Mouse (Mus musculus) hindbrain, postnatal 0 days (tissue): ENCODE data around the gene Gm20388. TPM values are rescaled to one million over a fixed set of nuclear protein-coding genes. Genes with fewer than 3 reads are reported as not detected.
A peak's percentile ranks its signal among the peaks of the same experiment; 100 is the strongest.

Experiments
- ATAC-seq: fragments of 200-750 bp; cut with Nextera tagmentation; 2 replicates; pipeline ENCODE4 v1.8.0; 2017; ENCODE audit warnings: mild to moderate bottlenecking, moderate TSS enrichment, moderate library complexity
- DNase-seq: peaks from one replicate; pipeline ENCODE4 v3.0.0-alpha.2; 2015; ENCODE audit warnings: low spot score
- H3K27ac ChIP-seq: fragments of 300-500 bp; sonication (generic); 2 replicates; pipeline ENCODE4 v1.5.1; 2014; ENCODE audit warnings: mild to moderate bottlenecking
- H3K27me3 ChIP-seq: fragments of 300-500 bp; sonication (generic); 2 replicates; pipeline ENCODE4 v1.6.1; 2014; ENCODE audit warnings: low read length, mixed read lengths; ENCODE audit not compliant: insufficient read depth
- H3K36me3 ChIP-seq: fragments of 300-500 bp; sonication (generic); 2 replicates; pipeline ENCODE4 v1.6.1; 2014; ENCODE audit warnings: low read length, mixed read lengths; ENCODE audit not compliant: insufficient read depth
- H3K4me1 ChIP-seq: fragments of 300-500 bp; sonication (generic); 2 replicates; pipeline ENCODE4 v1.6.1; 2014; ENCODE audit warnings: antibody characterized with exemption, low read length, mixed read lengths; ENCODE audit not compliant: insufficient read depth
- H3K4me2 ChIP-seq: fragments of 300-500 bp; sonication (generic); 2 replicates; pipeline ENCODE4 v1.6.1; 2014; ENCODE audit warnings: low read depth, mild to moderate bottlenecking, low read length, moderate library complexity, mixed read lengths
- H3K4me3 ChIP-seq: fragments of 300-500 bp; sonication (generic); 2 replicates; pipeline ENCODE4 v1.5.1; 2014; ENCODE audit warnings: low read length
- H3K9ac ChIP-seq: fragments of 300-500 bp; sonication (generic); replicated peaks from 2 replicates; pipeline ENCODE4 v1.6.1; 2014; ENCODE audit warnings: mild to moderate bottlenecking, low read length, moderate library complexity, mixed read lengths
- H3K9me3 ChIP-seq: fragments of 300-500 bp; sonication (generic); 2 replicates; pipeline ENCODE4 v1.6.1; 2016; ENCODE audit warnings: low read length, mixed read lengths
- CTCF ChIP-seq: IDR thresholded peaks from 2 replicates; pipeline ENCODE4 v1.5.1; 2016; ENCODE audit warnings: antibody characterized with exemption, control low read depth, low read depth
- WGBS: fragments of 180-500 bp; shearing (Covaris S2); extraction: QIAGEN DNeasy Blood & Tissue Kit; methylation state at CpG from one replicate; pipeline ENCODE4 v1.1.7; 2014; 5-methylcytosine and 5-hydroxymethylcytosine counted together
- polyA plus RNA-seq: library from polyadenylated mRNA; unstranded; fragments of >200 nt; fragmentation: Nextera tagmentation; extraction: Ambion mirVana; gene quantifications from 2 replicates; pipeline ENCODE4 v1.2.1, GENCODE M21; 2015
- total RNA-seq: library from RNA; depleted of rRNA; stranded (reverse); fragments of >200 nt; gene quantifications from 2 replicates; pipeline ENCODE4 v1.2.3, GENCODE M21; 2014

Gm20388 gene
- total and polyA plus RNA-seq, 2 experiments from 2014 or later, result 71.3 TPM; not detected in 1

DNA sequence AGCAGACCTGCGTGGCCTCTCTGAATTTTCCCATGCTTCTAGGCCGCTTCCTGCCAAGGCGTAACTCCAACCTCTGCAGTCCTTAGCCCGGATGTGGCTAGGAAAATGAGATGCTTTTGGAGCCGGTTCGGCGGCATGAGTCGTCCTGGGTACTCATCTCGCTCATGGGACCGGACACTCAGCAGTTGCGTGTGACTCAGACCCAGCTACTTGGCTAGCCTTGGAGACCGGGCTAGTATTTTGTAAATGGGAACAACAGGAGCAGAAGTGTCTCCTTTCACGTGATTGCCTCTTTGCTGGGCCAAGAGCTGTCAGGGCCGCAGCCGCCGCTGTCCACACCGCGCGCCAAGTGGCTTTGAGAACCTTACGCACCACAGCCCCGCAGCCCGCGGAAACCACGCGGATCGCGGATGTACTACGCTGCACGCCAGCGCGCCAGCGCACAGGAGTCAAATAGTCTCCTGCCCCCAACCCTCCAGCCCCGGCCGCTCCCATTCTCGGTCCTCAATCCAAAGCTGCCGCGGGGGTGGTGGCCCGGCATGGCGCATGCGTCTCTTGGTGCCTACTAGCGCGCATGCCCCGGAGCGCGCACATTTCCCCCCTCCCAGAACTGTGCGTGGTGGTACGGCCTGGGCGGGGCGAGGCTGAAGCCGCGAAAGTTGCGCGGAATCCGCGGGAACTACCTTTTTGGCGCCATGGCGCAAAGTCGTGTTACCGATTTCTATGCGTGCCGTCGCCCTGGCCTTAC is 2656.9 kb downstream of the Gm20388 start, which contains the start of gene Cdt1:
Gene Cdt1, plus strand, starts transcription at position 655 of the 748 bp plus-strand sequence.
- H3K36me3 ChIP-seq, result no peaks in the 10 kb centered on the region
- peak within 1 kb of the TSS; percentile 75 for H3K9ac ChIP-seq
- H3K4me1 ChIP-seq, result peaks cover 4% of the 10 kb centered on the region; the same call in 1 of the 2 replicates
- no peaks in the 10 kb centered on the region for H3K9me3 ChIP-seq
- no peaks in the 10 kb centered on the region for H3K27me3 ChIP-seq
- peak; percentile 98 for DNase-seq
- no peak for TF ChIP-seq CTCF
- H3K4me3 ChIP-seq, result peak within 1 kb of the TSS; percentile 78
- peak within 1 kb of the TSS; percentile 94 for H3K4me2 ChIP-seq
- WGBS, result under 1% methylated on average over 62 of the region's 62 CpGs
- peak; percentile 96 for ATAC-seq
- peak within 1 kb of the TSS; percentile 90 for H3K27ac ChIP-seq

DNA sequence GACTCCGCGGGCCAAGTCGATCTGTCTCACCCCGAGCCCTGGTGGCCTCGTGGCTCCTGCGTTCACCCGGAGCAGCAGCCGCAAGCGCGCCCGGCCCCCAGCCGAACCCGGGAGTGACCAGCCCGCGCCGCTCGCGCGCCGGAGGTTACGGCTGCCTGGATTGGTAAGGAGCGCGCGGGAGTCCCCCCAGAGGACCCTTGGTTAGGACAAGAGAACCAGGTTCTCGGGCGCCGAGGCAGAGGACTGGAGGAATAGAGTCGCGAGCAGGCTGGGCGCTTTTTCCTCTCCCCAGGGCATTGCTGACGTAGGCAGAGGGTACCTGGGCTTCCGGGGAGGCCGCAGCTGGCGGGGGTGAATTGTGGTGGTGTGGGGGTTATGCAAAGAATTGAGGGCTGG is 2657.5 kb downstream of the Gm20388 start:
- DNase-seq (no peak), ATAC-seq (no peak; the same call in 1 of the 2 replicates)
- Histone ChIP-seq H3K9ac (peak overlapping the region; percentile 75), H3K27me3 (no peaks in the 10 kb centered on the region), H3K9me3 (no peaks in the 10 kb centered on the region), H3K4me1 (peaks cover 4% of the 10 kb centered on the region; the same call in 1 of the 2 replicates), H3K27ac (peak overlapping the region; percentile 90), H3K4me2 (peak overlapping the region; percentile 94), H3K36me3 (no peaks in the 10 kb centered on the region), H3K4me3 (peak overlapping the region; percentile 78)
- no peak for TF ChIP-seq CTCF
- WGBS, result 0% methylated on average over 34 of the region's 34 CpGs

DNA sequence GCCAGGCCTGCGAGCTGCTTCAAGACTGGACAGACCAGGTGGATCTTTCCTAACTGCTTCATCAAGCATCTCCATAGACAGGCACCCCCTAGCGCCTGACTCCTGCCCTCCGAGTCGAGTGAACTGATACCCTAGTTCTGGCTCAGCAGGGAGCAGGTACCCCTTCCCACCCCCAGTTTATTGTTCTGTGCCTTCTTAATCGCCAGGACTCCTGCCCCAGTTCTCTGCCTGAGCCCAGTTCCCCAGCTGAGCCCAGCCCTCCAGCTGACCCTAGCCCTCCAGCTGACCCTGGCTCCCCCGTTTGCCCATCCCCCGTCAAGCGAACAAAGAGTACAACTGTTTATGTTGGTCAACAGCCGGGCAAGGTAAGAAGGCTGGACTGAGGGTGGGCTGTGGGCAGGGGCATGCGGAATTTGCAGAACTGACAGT is 2658.3 kb downstream of the Gm20388 start:
- H3K4me3 ChIP-seq, result peak overlapping the region; percentile 78
- no peaks in the 10 kb centered on the region for H3K36me3 ChIP-seq
- ATAC-seq (no peak), DNase-seq (no peak)
- no peak overlapping the region for H3K27ac ChIP-seq
- H3K4me1 ChIP-seq, result peaks cover 4% of the 10 kb centered on the region; the same call in 1 of the 2 replicates
- no peaks in the 10 kb centered on the region for H3K9me3 ChIP-seq
- H3K4me2 ChIP-seq, result peak overlapping the region; percentile 94
- peak overlapping the region; percentile 75 for H3K9ac ChIP-seq
- 18% methylated on average over 10 of the region's 10 CpGs for WGBS
- H3K27me3 ChIP-seq, result no peaks in the 10 kb centered on the region
- no peak for TF ChIP-seq CTCF

DNA sequence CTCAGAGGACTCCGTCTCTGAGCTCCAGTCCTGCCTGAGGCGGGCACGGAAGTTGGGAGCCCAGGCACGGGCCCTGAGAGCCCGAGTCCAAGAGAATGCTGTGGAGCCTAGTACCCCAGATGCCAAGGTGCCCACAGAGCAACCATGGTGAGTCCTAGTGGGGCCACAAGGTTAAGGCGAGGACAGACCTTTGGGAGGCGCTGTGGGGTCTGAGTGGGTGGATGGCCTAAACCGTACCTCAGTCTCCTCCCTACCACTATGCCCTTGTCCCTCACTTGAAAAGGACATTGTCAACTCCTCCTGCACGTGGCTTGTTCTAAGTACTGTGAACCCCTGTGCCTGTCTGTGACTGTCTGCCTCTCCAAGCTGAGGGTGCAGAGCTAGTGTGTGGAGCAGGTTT is 2658.7 kb downstream of the Gm20388 start:
- no peak for TF ChIP-seq CTCF
- H3K4me2 ChIP-seq, result peak overlapping the region; percentile 94
- H3K9me3 ChIP-seq, result no peaks in the 10 kb centered on the region
- H3K4me3 ChIP-seq, result peak overlapping the region; percentile 78; the same call in 1 of the 2 replicates
- DNase-seq (no peak), ATAC-seq (no peak)
- peak overlapping the region; percentile 75; the same call in 1 of the 2 replicates for H3K9ac ChIP-seq
- no peaks in the 10 kb centered on the region for H3K27me3 ChIP-seq
- H3K27ac ChIP-seq, result no peak overlapping the region
- H3K4me1 ChIP-seq, result peaks cover 5% of the 10 kb centered on the region; the same call in 1 of the 2 replicates
- no peaks in the 10 kb centered on the region for H3K36me3 ChIP-seq
- 58% methylated on average over 9 of the region's 9 CpGs for WGBS

DNA sequence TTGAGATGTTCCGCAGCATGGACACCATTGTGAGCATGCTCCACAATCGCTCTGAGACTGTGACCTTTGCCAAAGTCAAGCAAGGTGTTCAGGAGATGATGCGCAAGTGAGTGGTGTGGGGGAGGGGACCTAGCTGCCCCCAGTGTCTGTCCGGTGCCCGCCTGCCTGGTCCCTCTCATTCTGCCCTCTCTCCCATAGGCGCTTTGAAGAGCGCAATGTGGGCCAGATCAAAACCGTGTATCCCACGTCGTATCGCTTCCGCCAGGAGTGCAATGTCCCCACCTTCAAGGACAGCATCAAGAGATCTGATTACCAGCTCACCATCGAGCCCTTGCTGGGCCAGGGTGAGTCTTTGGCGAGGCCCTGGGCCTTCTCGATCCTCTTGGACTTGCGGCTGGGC is 2659.4 kb downstream of the Gm20388 start:
- WGBS, result 93% methylated on average over 16 of the region's 16 CpGs
- ATAC-seq, result no peak
- peaks cover 11% of the 10 kb centered on the region for H3K4me1 ChIP-seq

DNA sequence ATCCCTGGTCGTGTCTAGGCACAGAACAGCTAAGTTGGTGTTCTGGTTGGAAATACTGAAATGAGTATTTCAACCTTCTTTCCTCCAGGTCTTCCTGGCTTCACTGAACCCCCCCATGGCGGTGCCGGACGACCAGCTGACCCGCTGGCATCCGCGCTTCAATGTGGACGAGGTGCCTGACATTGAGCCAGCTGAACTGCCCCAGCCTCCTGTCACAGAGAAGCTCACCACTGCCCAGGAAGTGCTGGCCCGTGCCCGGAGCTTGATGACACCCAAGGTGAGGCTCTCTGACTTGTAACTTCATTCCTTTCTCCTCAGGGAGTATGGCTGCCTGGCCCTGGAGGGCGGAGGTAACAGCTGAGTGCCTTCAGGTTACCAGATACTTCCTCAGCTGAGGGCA is 2660.5 kb downstream of the Gm20388 start:
- Histone ChIP-seq H3K9ac (no peak overlapping the region), H3K9me3 (no peaks in the 10 kb centered on the region), H3K4me3 (no peak overlapping the region), H3K4me1 (peaks cover 23% of the 10 kb centered on the region), H3K27ac (no peak overlapping the region), H3K36me3 (no peaks in the 10 kb centered on the region), H3K4me2 (no peak overlapping the region), H3K27me3 (no peaks in the 10 kb centered on the region)
- WGBS, result 91% methylated on average over 11 of the region's 11 CpGs
- DNase-seq (no peak), ATAC-seq (no peak)
- TF ChIP-seq CTCF, result no peak

More for the DNA sequence above, 2659.4 kb downstream of the Gm20388 start:
- no peak overlapping the region for H3K4me3 ChIP-seq
- H3K36me3 ChIP-seq, result no peaks in the 10 kb centered on the region
- H3K27me3 ChIP-seq, result no peaks in the 10 kb centered on the region
- no peak for TF ChIP-seq CTCF
- no peak overlapping the region for H3K9ac ChIP-seq
- no peak for DNase-seq
- H3K4me2 ChIP-seq, result no peak overlapping the region
- H3K27ac ChIP-seq, result no peak overlapping the region
- H3K9me3 ChIP-seq, result no peaks in the 10 kb centered on the region
